Mouse (Mus musculus) kidney, embryonic 14.5 days (tissue): ENCODE results near the gene Map1lc3a. TPM values are rescaled to one million over a fixed set of nuclear protein-coding genes. Genes with fewer than 3 reads are reported as not detected.

Source experiments
- ATAC-seq: fragments of 200-750 bp; cut with Nextera tagmentation; 2 replicates; pipeline ENCODE4 v1.8.0; 2017; ENCODE audit warnings: moderate number of reproducible peaks, mild to moderate bottlenecking, moderate TSS enrichment, moderate library complexity; ENCODE audit not compliant: low FRiP score, low TSS enrichment
- H3K27ac ChIP-seq: fragments of 300-500 bp; sonication (generic); 2 replicates; pipeline ENCODE4 v1.5.1; 2014; ENCODE audit warnings: low read depth, mild to moderate bottlenecking, low read length, moderate library complexity, mixed read lengths
- H3K27me3 ChIP-seq: fragments of 300-500 bp; sonication (generic); 2 replicates; pipeline ENCODE4 v1.6.1; 2014; ENCODE audit warnings: mild to moderate bottlenecking, low read length; ENCODE audit not compliant: control insufficient read depth, insufficient read depth
- H3K36me3 ChIP-seq: fragments of 300-500 bp; sonication (generic); 2 replicates; pipeline ENCODE4 v1.6.1; 2014; ENCODE audit warnings: low read length, mixed read lengths; ENCODE audit not compliant: control insufficient read depth, insufficient read depth
- H3K4me1 ChIP-seq: fragments of 300-500 bp; sonication (generic); 2 replicates; pipeline ENCODE4 v1.6.1; 2014; ENCODE audit warnings: low read length, mixed read lengths; ENCODE audit not compliant: control insufficient read depth, insufficient read depth
- H3K4me2 ChIP-seq: fragments of 300-500 bp; sonication (generic); replicated peaks from 2 replicates; pipeline ENCODE4 v1.6.1; 2014; ENCODE audit warnings: low read depth, mild to moderate bottlenecking, low read length
- H3K4me3 ChIP-seq: fragments of 300-500 bp; sonication (generic); 2 replicates; pipeline ENCODE4 v1.5.1; 2014; ENCODE audit warnings: mild to moderate bottlenecking, low read length
- H3K9ac ChIP-seq: fragments of 300-500 bp; sonication (generic); 2 replicates; pipeline ENCODE4 v1.6.1; 2014; ENCODE audit warnings: low read depth, mild to moderate bottlenecking, low read length, moderate library complexity
- H3K9me3 ChIP-seq: fragments of 300-500 bp; sonication (generic); 2 replicates; pipeline ENCODE4 v1.6.1; 2016; ENCODE audit warnings: low read length; ENCODE audit not compliant: control insufficient read depth
- WGBS: fragments of 180-500 bp; shearing (Covaris S2); extraction: QIAGEN DNeasy Blood & Tissue Kit; methylation state at CpG from one replicate; pipeline ENCODE4 v1.1.7; 2014; 5-methylcytosine and 5-hydroxymethylcytosine counted together
- polyA plus RNA-seq: library from polyadenylated mRNA; unstranded; fragments of >200 nt; fragmentation: Nextera tagmentation; extraction: Ambion mirVana; gene quantifications from 2 replicates; pipeline ENCODE4 v1.2.1, GENCODE M21; 2014

The Map1lc3a gene
- polyA plus RNA-seq, 1 experiment from 2014 or later: 136 TPM

DNA sequence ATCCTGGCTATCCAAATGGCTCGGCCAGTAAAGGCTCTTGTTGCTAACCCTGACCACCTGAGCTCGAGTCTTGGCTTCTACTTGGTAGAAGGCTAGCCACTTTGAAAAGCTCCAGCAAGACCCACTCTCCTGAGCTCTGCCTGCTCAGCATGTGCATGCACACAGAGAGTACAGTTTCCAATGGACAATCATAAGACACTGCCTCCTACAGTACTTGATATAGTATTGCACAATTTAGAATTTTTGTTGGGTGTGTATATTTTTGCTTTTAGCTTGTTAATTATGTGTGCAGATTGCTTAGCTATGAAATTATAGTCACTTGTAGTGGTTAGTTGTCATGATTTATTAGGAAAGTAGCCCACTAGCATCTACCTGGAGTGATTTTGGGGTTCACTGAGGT, 27.4 kb upstream of the Map1lc3a start:
- Histone ChIP-seq H3K27me3 (no peaks in the 10 kb centered on the region), H3K4me1 (no peaks in the 10 kb centered on the region), H3K36me3 (peaks cover 72% of the 10 kb centered on the region), H3K4me2 (no peak overlapping the region), H3K27ac (no peak overlapping the region), H3K9ac (no peak overlapping the region), H3K9me3 (no peaks in the 10 kb centered on the region), H3K4me3 (no peak overlapping the region)
- no peak for ATAC-seq
- WGBS: 46% methylated on average over 2 of the region's 2 CpGs

DNA sequence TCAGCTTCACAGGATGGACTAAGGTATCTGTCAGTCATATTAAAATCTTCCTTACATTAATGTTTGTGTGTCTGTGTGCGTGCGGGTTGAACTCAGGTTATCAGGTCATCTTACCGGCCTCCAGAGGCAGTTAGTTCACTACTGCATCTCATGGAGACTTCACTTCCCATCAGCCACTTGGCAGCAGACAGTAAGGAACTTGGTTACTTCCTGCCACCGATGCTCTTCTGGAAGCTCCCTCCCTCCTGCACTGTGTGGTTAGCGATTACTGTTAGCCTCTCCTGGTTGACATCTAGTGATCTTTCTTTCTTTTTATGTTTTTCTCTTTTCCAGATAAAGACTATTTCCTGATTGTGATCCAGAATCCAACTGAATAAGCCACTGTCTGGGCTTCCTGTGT, 26.5 kb upstream of the Map1lc3a start:
- H3K4me1 ChIP-seq: no peaks in the 10 kb centered on the region
- WGBS: 95% methylated on average over 5 of the region's 5 CpGs

DNA sequence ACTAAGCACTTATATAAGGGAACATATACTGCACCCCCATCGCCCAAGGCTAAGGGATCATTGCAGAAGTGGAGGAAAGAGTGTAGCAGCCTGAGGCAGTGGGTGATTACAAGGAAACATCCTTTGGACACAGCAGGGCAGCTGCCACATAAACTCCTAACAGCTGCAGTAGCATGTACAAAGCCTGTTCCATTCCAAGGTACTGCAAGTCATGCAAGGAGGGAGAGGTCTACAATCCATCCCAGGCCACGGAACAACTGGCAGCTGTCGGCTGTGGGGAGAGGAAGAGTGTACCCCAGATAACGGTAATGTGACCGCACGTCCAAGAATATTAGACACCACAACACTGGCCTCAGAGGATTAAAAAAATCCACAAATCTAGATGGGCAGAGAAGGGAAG, 10.6 kb upstream of the Map1lc3a start:
- H3K4me3 ChIP-seq: no peak overlapping the region
- H3K9ac ChIP-seq: no peak overlapping the region
- ATAC-seq: no peak
- H3K4me1 ChIP-seq: no peaks in the 10 kb centered on the region
- 92% methylated on average over 6 of the region's 6 CpGs for WGBS
- no peak overlapping the region for H3K4me2 ChIP-seq
- H3K36me3 ChIP-seq: no peaks in the 10 kb centered on the region
- no peaks in the 10 kb centered on the region for H3K9me3 ChIP-seq
- no peaks in the 10 kb centered on the region for H3K27me3 ChIP-seq
- H3K27ac ChIP-seq: no peak overlapping the region

More for the DNA sequence above, 26.5 kb upstream of the Map1lc3a start:
- ATAC-seq: no peak
- no peaks in the 10 kb centered on the region for H3K27me3 ChIP-seq
- peaks cover 63% of the 10 kb centered on the region for H3K36me3 ChIP-seq
- H3K27ac ChIP-seq: no peak overlapping the region
- no peak overlapping the region for H3K9ac ChIP-seq
- no peaks in the 10 kb centered on the region for H3K9me3 ChIP-seq
- H3K4me3 ChIP-seq: no peak overlapping the region
- H3K4me2 ChIP-seq: no peak overlapping the region

- 78% methylated on average over 5 of the region's 5 CpGs for WGBS
- ATAC-seq: no peak
- Histone ChIP-seq H3K36me3 (no peaks in the 10 kb centered on the region), H3K4me1 (no peaks in the 10 kb centered on the region), H3K27ac (no peak overlapping the region), H3K4me2 (no peak overlapping the region), H3K9ac (no peak overlapping the region), H3K9me3 (no peaks in the 10 kb centered on the region), H3K27me3 (no peaks in the 10 kb centered on the region), H3K4me3 (no peak overlapping the region)
Observed at GRCm38 (mm10) chr2:155266896-155267295, 9.2 kb upstream of the Map1lc3a start.

GRCm38 (mm10) chr2:155271957-155272356, 4.1 kb upstream of the Map1lc3a start:
- Histone ChIP-seq H3K27ac (no peak overlapping the region), H3K4me1 (no peaks in the 10 kb centered on the region), H3K9me3 (no peaks in the 10 kb centered on the region), H3K4me2 (no peak overlapping the region), H3K9ac (no peak overlapping the region), H3K36me3 (no peaks in the 10 kb centered on the region), H3K27me3 (no peaks in the 10 kb centered on the region), H3K4me3 (no peak overlapping the region)
- 83% methylated on average over 6 of the region's 6 CpGs for WGBS
- ATAC-seq: no peak

DNA sequence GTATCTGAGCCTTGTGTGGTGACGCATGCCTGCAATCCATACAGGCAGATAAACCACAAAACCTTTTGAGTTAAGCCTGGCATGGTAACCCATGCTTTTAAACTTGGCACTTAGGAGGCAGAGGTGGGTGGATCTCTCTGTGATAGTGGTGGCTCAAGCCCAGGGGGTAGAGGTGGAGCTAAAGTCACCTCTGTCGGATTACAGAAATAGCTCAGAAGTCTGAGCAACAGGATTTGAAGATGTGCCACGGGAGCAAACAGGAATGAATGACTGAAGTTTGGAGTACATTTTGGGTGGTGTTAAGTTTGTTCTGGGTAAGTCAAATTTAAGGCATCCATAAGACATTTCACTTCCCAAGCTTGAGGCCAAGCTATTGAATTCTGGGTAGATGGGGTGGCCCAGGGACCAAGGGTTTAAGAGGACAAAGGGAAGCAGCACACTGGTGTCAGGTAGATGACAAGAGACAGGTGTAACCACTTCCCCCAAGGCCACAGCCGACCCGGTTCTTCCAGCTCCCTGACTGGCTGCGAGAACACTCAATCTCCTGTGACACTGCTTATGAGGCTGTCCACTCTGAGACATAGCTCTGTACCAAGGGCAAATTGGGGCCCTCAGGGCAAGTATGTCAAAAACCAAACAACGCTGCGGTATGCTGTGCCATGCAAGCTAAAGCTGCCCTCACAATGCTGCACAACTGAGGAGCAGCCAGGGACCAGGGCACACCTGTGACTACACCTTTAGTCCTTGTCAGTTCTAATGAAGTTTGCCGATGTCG, 3.5 kb upstream of the Map1lc3a start:
- Histone ChIP-seq H3K9ac (no peak overlapping the region), H3K9me3 (no peaks in the 10 kb centered on the region), H3K4me1 (0 out of 2 replicates have a peak, but pooled peaks cover 6% of the 10 kb centered on the region), H3K36me3 (no peaks in the 10 kb centered on the region), H3K4me2 (no peak overlapping the region), H3K4me3 (no peak overlapping the region), H3K27ac (no peak overlapping the region), H3K27me3 (no peaks in the 10 kb centered on the region)
- no peak for ATAC-seq
- 73% methylated on average over 10 of the region's 10 CpGs for WGBS

DNA sequence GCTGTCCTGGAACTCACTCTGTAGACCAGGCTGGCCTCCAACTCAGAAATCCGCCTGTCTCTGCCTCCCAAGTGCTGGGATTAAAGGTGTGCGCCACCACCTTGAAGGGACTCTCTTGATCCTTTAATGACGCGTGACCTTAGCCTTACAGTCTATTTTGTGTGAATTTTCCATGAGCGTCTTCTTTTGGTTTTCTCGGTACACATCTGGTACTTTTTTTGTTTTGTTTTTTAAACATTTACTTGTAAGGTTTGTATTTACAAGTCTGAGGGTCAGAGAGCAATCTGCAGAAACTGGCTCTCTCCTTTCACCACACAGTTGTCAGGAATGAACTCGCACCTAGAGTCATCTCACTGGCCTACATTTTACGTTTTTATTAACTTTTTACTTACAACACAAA, 2.5 kb upstream of the Map1lc3a start:
- Histone ChIP-seq H3K4me3 (no peak overlapping the region), H3K36me3 (peaks cover 8% of the 10 kb centered on the region), H3K9ac (no peak overlapping the region), H3K4me2 (no peak overlapping the region), H3K4me1 (0 out of 2 replicates have a peak, but pooled peaks cover 6% of the 10 kb centered on the region), H3K9me3 (no peaks in the 10 kb centered on the region), H3K27ac (no peak overlapping the region), H3K27me3 (no peaks in the 10 kb centered on the region)
- ATAC-seq: no peak
- 87% methylated on average over 8 of the region's 8 CpGs for WGBS

GRCm38 (mm10) chr2:155276621-155277175, 601 bp downstream of the Map1lc3a start:
- peak overlapping the region; percentile 97 for H3K4me3 ChIP-seq
- no peaks in the 10 kb centered on the region for H3K9me3 ChIP-seq
- H3K27ac ChIP-seq: peak overlapping the region; percentile 80
- ATAC-seq: peak; percentile 89
- H3K36me3 ChIP-seq: peaks cover 17% of the 10 kb centered on the region
- no peaks in the 10 kb centered on the region for H3K27me3 ChIP-seq
- peak overlapping the region; percentile 74 for H3K4me2 ChIP-seq
- under 1% methylated on average over 26 of the region's 49 CpGs for WGBS
- 0 out of 2 replicates have a peak, but pooled peaks cover 6% of the 10 kb centered on the region for H3K4me1 ChIP-seq
- H3K9ac ChIP-seq: peak overlapping the region; percentile 92

DNA sequence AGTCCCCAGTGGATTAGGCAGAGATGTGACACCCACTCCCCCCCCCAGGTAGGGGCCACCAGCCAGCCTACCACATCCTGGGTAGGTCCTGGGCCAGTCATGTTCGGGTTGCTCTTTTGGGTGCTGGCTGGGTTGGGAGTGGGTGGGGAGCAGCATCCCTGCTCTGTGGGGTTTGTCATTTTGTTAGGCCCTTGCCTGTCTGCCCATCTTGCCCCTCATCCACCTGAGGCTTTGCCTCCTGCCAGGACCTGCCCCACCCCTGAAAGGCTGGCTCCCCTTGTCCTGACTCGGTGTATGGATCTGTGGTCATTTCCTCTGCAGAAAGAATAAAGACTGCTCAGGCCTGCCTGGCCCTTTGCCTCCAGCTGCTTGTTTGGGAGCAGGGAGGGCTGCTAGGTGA, 1.6 kb downstream of the Map1lc3a start:
- Histone ChIP-seq H3K36me3 (peaks cover 17% of the 10 kb centered on the region), H3K4me3 (peak overlapping the region; percentile 97; the same call in 1 of the 2 replicates), H3K4me1 (0 out of 2 replicates have a peak, but pooled peaks cover 6% of the 10 kb centered on the region), H3K4me2 (peak overlapping the region; percentile 74; the same call in 1 of the 2 replicates), H3K27me3 (no peaks in the 10 kb centered on the region), H3K27ac (no peak overlapping the region), H3K9ac (no peak overlapping the region; the same call in 1 of the 2 replicates), H3K9me3 (no peaks in the 10 kb centered on the region)
- no peak for ATAC-seq
- WGBS: 85% methylated on average over 2 of the region's 2 CpGs
